Mouse (Mus musculus): ENCODE measurements around the gene Ergic3. TPM values are rescaled to one million over a fixed set of nuclear protein-coding genes. Genes with fewer than 3 reads are reported as not detected.

Gene Ergic3
- polyA plus RNA-seq, 1 experiment from 2014 or later = 239 TPM

DNA sequence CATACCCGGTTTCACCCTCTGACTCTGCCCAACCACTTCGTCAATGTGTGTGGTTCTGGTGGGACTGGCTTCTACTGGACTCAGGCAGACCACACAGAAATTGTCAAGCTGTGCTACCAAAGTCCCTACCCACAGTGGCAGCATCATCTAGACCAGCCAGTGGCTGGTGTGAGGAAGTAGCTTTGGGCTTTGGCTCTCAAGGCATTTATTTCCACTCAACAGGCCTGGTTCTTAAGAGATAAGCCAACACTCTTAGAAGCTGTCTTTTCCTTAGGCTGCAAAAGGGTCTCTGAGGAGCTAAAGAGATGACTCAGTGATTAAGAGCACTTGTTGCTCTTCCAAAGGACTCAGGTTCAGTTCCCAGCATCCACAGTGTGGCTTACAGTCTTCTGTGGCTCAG is 13.9 kb downstream of the Ergic3 start:
- no peak for TF ChIP-seq CTCF (IDR thresholded peaks at IDR 0.05; ENCODE audit: low read depth)
- H3K27ac ChIP-seq (ENCODE audit: low read depth) = no peak overlapping the region
- no peaks in the 10 kb centered on the region for H3K4me1 ChIP-seq (ENCODE audit: insufficient read depth)
- no peaks in the 10 kb centered on the region for H3K27me3 ChIP-seq (ENCODE audit: insufficient read depth, low read length)
- ATAC-seq (ENCODE audit: insufficient read depth) = no peak
- no peaks in the 10 kb centered on the region for H3K9me3 ChIP-seq (ENCODE audit: low read depth, low read length)
- no peak overlapping the region for H3K4me2 ChIP-seq
- no peak for DNase-seq
- WGBS = 88% methylated on average over 2 of the region's 2 CpGs
- no peak overlapping the region for H3K9ac ChIP-seq
- H3K4me3 ChIP-seq (ENCODE audit: low read depth, low read length) = no peak overlapping the region
- H3K36me3 ChIP-seq (ENCODE audit: insufficient read depth) = peaks cover 22% of the 10 kb centered on the region

DNA sequence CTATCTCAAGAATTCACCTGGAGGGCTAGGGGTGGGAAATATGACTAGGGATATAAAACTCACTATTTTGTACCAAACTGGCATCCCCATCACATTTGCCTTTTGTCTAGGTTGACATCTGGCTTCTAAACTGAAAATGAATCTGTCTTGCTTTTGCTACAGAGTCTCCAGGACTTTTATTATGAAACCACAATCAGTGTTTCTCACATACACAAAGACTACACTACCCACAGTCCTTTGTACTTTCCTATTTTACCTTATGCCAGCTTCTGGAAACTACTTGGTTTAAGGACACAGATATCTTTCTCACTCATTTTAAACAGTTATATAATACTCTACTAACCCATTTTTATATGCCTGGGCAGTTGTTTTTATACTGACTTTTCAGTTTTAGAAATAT is 17.6 kb downstream of the Ergic3 start:
- no peaks in the 10 kb centered on the region for H3K9me3 ChIP-seq (ENCODE audit: low read depth, low read length)
- no peak for TF ChIP-seq CTCF (IDR thresholded peaks at IDR 0.05; ENCODE audit: low read depth)
- H3K4me1 ChIP-seq (ENCODE audit: insufficient read depth) = no peaks in the 10 kb centered on the region
- no peak for DNase-seq
- no peaks in the 10 kb centered on the region for H3K36me3 ChIP-seq (ENCODE audit: insufficient read depth)
- H3K4me2 ChIP-seq = no peak overlapping the region
- ATAC-seq (ENCODE audit: insufficient read depth) = no peak
- H3K27me3 ChIP-seq (ENCODE audit: insufficient read depth, low read length) = no peaks in the 10 kb centered on the region
- no peak overlapping the region for H3K9ac ChIP-seq
- H3K4me3 ChIP-seq (ENCODE audit: low read depth, low read length) = no peak overlapping the region
- no peak overlapping the region for H3K27ac ChIP-seq (ENCODE audit: low read depth)

DNA sequence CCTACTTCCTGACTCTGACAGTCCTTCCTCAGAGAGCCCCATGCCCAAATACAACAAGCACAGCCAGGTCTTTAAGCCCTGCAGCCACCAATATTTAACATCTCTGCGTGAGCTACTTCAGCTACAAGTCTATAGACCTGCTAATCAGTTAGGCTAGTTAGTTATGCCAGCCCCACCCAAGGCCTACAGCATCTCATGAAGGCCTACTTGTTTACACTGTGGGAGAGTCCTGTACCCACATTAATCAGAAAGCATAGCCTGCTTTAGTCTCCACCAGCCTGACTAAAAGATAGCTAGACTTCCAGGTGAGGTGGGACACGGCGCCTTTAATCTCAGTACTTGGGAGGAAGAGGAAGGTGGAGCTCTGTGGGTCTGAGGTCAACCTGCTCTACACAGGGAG is 31.5 kb downstream of the Ergic3 start:
- no peaks in the 10 kb centered on the region for H3K36me3 ChIP-seq (ENCODE audit: insufficient read depth)
- H3K27me3 ChIP-seq (ENCODE audit: insufficient read depth, low read length) = no peaks in the 10 kb centered on the region
- H3K4me1 ChIP-seq (ENCODE audit: insufficient read depth) = no peaks in the 10 kb centered on the region
- no peak overlapping the region for H3K4me2 ChIP-seq
- no peaks in the 10 kb centered on the region for H3K9me3 ChIP-seq (ENCODE audit: low read depth, low read length)
- H3K27ac ChIP-seq (ENCODE audit: low read depth) = no peak overlapping the region
- no peak for TF ChIP-seq CTCF (IDR thresholded peaks at IDR 0.05; ENCODE audit: low read depth)
- no peak for ATAC-seq (ENCODE audit: insufficient read depth)
- no peak overlapping the region for H3K4me3 ChIP-seq (ENCODE audit: low read depth, low read length)
- H3K9ac ChIP-seq = no peak overlapping the region
- DNase-seq = no peak
- 84% methylated on average over 3 of the region's 3 CpGs for WGBS

DNA sequence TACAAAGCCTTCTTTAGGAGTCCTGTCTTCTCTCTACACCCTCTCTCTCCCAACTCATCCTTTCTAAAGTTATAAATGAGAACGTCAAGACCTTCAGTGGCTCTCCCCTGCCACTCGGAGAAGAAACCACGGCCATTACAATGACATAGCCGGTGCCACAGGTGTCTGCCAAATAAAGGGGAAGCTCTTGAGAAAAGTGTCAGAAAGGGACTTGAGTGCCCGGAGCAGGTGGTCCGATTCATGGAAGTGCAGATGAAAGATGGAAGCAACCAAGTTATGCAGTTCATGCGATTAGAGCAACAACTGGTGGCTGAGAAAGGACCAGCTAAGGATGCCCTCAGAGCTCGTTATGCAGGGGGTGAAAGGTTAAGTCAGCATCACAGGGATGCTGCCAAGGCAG is 35.1 kb downstream of the Ergic3 start:
- WGBS = 76% methylated on average over 8 of the region's 8 CpGs
- no peaks in the 10 kb centered on the region for H3K9me3 ChIP-seq (ENCODE audit: low read depth, low read length)
- TF ChIP-seq CTCF (IDR thresholded peaks at IDR 0.05; ENCODE audit: low read depth) = no peak
- no peak overlapping the region for H3K4me2 ChIP-seq
- H3K27me3 ChIP-seq (ENCODE audit: insufficient read depth, low read length) = no peaks in the 10 kb centered on the region
- no peak for ATAC-seq (ENCODE audit: insufficient read depth)
- H3K9ac ChIP-seq = no peak overlapping the region
- no peak overlapping the region for H3K27ac ChIP-seq (ENCODE audit: low read depth)
- DNase-seq = no peak
- no peaks in the 10 kb centered on the region for H3K36me3 ChIP-seq (ENCODE audit: insufficient read depth)
- no peaks in the 10 kb centered on the region for H3K4me1 ChIP-seq (ENCODE audit: insufficient read depth)
- H3K4me3 ChIP-seq (ENCODE audit: low read depth, low read length) = no peak overlapping the region

DNA sequence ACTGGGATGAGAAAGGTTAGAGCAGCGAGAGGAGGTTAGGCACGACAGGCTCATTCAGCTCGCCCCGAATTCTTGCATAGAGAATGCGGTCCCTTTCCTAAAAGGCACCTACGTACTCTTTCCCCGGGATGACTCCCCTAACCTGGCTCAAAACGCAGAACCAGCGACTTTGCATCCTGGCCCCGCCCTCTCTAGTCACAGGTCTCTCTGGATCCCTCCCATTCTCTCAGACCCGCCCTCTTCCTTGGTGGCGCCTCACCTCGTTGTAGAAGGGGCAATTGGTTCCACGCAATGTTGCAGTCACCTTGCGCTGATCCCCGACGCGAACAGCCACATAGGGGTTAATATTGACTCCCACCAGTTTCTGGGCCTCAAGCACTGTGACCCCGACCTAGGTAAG is 40.1 kb downstream of the Ergic3 start:
- no peak for TF ChIP-seq CTCF (IDR thresholded peaks at IDR 0.05; ENCODE audit: low read depth)
- Histone ChIP-seq H3K4me3 (ENCODE audit: low read depth, low read length) (no peak overlapping the region), H3K27ac (ENCODE audit: low read depth) (no peak overlapping the region), H3K4me2 (peak overlapping the region; percentile 36), H3K36me3 (ENCODE audit: insufficient read depth) (no peaks in the 10 kb centered on the region), H3K4me1 (ENCODE audit: insufficient read depth) (no peaks in the 10 kb centered on the region), H3K9me3 (ENCODE audit: low read depth, low read length) (no peaks in the 10 kb centered on the region), H3K27me3 (ENCODE audit: insufficient read depth, low read length) (no peaks in the 10 kb centered on the region), H3K9ac (no peak overlapping the region)
- ATAC-seq (ENCODE audit: insufficient read depth) (no peak), DNase-seq (peak; percentile 26)
- WGBS = 7% methylated on average over 19 of the region's 19 CpGs

DNA sequence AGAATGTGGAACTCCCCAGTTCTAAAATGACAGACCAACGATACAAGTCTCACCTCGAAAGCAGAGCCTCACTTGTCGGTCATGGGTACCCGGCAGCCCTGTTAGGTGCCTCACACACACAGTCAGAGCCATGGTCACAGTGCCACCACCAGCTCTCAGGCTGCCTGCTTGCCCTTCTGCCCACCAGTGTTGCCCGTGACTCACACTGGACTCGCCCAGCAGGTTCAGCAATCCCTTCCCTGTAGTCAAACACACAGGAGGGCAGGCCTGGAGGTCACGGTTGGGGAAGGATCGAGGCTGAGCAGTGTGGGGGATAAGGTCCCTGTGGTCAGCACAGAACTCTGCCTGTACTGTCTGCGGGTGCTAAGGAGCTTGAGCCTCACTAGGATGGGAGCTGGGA is 45.0 kb downstream of the Ergic3 start, which contains the start of gene Fer1l4:
Fer1l4 (minus strand) TSS at position 132 of the 400 bp plus-strand sequence.
- no peak for TF ChIP-seq CTCF (IDR thresholded peaks at IDR 0.05; ENCODE audit: low read depth)

DNA sequence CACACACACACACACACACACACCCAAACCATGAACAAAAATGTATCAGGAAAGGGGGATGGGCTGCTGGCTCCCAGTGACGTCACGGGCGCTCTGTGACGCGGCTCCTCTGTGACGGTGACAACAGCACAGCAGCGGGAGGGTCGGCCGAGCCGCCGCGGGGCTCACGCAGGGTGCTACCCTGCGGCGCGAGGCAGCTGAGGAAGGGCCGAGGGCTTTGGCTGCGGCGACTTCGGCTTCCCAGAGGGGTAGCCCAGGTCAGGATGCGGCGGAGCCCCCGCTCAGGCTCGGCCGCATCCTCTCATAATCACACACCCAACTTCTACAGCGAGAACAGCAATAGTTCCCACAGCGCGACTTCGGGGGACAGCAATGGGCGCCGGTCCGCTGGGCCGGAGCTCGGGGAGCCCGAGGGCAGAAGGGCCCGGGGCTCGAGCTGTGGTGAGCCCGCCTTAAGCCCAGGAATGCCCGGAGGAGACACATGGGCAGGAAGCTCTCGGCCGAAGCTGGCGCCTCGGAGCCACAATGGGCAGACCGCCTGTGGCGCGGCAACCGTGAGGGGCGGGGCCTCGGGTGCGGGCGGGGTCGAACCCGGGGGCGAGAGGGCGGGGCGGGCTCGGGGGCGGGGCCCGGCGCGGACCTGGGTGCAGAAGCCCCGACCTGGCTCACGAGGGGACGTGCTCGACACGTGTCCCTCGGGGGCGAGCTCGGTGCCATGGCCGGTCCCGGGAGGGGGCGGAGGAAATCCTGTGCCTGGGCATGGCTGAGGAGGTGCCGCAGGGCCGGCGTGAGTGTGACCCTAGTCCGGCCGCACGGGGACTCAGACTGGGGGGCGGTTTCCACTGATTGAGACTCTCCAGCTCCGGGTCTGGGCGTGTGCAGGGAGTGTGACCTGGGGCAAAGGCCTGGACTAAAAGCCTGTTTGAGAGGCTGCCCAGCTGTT is 57.5 kb downstream of the Ergic3 start, which contains the start of gene Spag4:
Spag4 (plus strand) TSS at position 77 of the 943 bp plus-strand sequence.
- H3K4me2 ChIP-seq = peak within 1 kb of the TSS; percentile 95
- TF ChIP-seq CTCF (IDR thresholded peaks at IDR 0.05; ENCODE audit: low read depth) = no peak

More for the DNA sequence above, 45.0 kb downstream of the Ergic3 start, which contains the start of gene Fer1l4:
- DNase-seq (no peak), ATAC-seq (ENCODE audit: insufficient read depth) (no peak)
- H3K4me1 ChIP-seq (ENCODE audit: insufficient read depth) = no peaks in the 10 kb centered on the region
- 63% methylated on average over 9 of the region's 9 CpGs for WGBS
- H3K4me2 ChIP-seq = no peak within 1 kb of the TSS
- no peak within 1 kb of the TSS for H3K27ac ChIP-seq (ENCODE audit: low read depth)
- no peak within 1 kb of the TSS for H3K4me3 ChIP-seq (ENCODE audit: low read depth, low read length)
- H3K9me3 ChIP-seq (ENCODE audit: low read depth, low read length) = no peaks in the 10 kb centered on the region
- H3K27me3 ChIP-seq (ENCODE audit: insufficient read depth, low read length) = no peaks in the 10 kb centered on the region
- H3K36me3 ChIP-seq (ENCODE audit: insufficient read depth) = no peaks in the 10 kb centered on the region
- H3K9ac ChIP-seq = no peak within 1 kb of the TSS

More for the DNA sequence above, 57.5 kb downstream of the Ergic3 start, which contains the start of gene Spag4:
- peak; percentile 82 for ATAC-seq (ENCODE audit: insufficient read depth)
- Histone ChIP-seq H3K27me3 (ENCODE audit: insufficient read depth, low read length) (no peaks in the 10 kb centered on the region), H3K9ac (peak within 1 kb of the TSS; percentile 87), H3K36me3 (ENCODE audit: insufficient read depth) (peaks cover 23% of the 10 kb centered on the region), H3K4me1 (ENCODE audit: insufficient read depth) (no peaks in the 10 kb centered on the region), H3K9me3 (ENCODE audit: low read depth, low read length) (no peaks in the 10 kb centered on the region), H3K4me3 (ENCODE audit: low read depth, low read length) (peak within 1 kb of the TSS; percentile 73), H3K27ac (ENCODE audit: low read depth) (peak within 1 kb of the TSS; percentile 88)
- WGBS = under 1% methylated on average over 78 of the region's 81 CpGs
- peak; percentile 87 for DNase-seq

All from lung, embryonic 14.5 days (tissue).